Mouse (Mus musculus): ENCODE measurements around the gene Spz1.

GRCm38 (mm10) chr13:92594907-92595306, 18.9 kb upstream of the Spz1 start:
- no peak for TF ChIP-seq CTCF (IDR thresholded peaks at IDR 0.05; ENCODE audit: insufficient read depth, low read length)
- TF ChIP-seq POLR2A (IDR thresholded peaks at IDR 0.05; ENCODE audit: borderline replicate concordance, extremely low read depth, low read depth, low read length) = no peak

All from lung, adult 2 months (tissue).